Mouse (Mus musculus): ENCODE data around the gene Olfr1099.

GRCm38 (mm10) chr2:86924445-86924844 is 36.0 kb downstream of the Olfr1099 start, which contains the start of gene Olfr1098:
- TF ChIP-seq CTCF (IDR thresholded peaks at IDR 0.05; ENCODE audit: borderline replicate concordance, extremely low read depth, insufficient read depth, insufficient read length) (no peak), POLR2A (IDR thresholded peaks at IDR 0.05; ENCODE audit: borderline replicate concordance, extremely low read depth, insufficient read depth, insufficient read length, poor library complexity, severe bottlenecking) (no peak)

Measured in brain, embryonic 14.5 days (tissue).